Mouse (Mus musculus): ENCODE measurements around the gene Gm2115.

Gm2115 gene

DNA sequence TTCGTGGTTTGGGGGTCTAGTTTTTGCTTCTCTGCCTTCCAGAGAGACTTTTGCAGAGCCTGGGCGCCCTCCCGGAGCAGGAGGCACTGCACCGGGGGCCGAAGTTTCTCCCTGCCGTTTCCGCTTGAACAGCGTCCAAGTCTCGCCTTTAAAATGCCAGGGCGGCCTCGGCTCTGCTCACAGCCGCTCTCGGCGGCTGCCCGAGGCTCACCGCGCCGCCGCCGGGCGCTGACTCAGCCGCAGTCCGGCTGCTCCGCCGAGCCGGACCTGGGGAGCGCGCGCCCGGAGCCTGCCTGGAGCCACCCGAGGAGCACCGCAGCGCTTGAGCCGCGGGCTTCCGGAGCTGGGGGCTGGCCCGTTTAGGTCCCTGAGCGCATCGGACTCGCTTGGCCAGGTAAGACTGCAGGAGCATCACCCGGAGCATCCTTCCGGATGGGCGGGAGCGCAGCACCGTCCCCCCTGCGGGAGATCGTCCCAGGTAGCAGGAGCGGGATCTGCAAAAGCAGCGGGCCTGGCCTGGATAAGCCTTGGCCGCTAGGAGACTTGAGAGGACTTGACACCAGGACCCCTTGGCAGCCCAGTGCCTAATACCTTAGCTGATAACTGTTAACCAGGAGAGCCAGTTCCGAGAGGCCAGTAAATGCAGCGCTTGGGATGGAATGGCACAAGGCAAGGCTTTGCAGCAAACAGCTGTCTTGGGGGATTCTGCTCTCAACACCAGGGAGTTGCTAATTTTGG is at the start of gene Gm2115:
Gene Gm2115 (plus strand): TSS at position 159 of the 738 bp plus-strand sequence.
- no peak for DNase-seq (ENCODE audit: low spot score)

DNA sequence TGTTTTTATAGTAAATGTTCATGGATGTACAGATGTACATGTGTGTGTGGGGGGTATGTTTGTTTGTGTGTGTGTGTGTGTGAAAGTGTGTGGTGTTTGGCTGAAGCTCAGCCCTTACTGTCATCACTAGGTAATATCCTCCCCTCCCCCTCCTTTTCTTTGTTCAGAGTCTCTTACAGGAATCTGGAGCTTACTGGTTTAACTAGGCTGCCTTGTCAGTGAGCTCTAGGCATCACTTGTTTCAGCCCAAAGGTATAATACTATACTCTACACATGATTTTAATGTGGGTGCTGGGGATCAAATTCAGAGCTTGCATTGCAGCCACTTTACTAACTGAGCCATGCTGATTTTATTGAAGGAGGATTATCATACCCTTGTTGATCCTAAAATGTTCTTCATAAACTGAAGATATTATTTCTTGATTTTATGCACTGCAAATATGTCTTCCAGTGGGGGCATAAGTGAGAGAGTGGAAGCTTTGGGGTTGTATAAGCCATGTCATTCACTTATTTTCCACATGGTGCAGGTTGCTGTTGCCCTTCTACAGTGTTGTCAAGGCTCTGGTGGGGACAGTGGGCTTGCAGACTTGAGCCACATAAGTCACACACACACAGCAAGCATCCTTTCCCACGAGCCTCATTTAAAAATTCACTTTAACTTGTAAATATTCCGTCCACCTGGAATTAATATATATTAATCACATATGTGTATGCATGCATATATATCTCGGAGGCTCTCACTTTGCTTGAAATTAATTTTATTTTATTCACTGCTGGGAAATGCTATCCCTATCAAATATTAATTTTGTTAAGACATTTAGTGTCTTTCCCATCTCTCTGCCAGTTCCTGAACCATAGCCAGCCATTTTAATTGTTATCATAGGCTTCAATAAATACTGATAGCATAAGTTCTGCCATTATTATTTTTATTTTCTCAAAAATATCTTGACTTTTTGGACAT is 45.0 kb upstream of the Gm2115 start:
- DNase-seq (ENCODE audit: low spot score): no peak

DNA sequence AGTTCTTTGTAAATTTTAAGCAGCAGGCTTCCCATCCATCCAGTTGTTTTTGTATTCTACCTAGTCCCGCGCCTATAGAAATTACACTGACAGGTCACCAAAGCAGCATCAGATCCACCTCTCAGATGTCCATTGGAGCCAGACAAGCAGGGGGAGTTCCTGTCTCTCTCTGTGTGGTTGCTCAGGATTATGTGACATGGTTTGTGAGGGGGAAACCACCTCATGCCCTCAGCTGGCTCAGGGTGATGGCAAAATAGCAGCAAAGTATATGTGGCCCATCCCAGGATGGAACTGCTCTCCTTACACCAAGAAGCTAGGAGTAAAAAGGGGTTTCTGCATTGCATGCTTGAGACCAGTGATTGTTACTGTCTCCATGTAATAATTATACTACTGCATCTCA is 42.3 kb upstream of the Gm2115 start:
- no peak for DNase-seq (ENCODE audit: low spot score)

DNA sequence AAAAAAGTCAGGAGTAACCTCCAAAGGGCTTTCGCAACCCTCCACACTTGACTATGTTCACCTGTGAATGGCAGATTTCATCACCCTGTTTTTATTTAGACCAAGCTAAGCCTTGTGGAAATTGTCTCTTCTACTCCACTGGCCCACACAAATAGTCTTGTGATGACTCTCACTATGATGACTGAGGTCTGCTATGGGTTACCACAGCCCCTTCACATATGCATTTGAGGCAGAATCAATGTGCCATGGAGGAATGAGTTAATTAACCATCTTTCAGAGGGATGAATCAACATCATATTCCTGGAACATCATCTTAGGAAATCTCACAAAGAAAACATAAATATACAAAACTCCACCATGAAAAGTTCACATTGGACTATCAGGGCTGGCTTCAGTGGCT is 25.6 kb upstream of the Gm2115 start:
- DNase-seq (ENCODE audit: low spot score): no peak

DNA sequence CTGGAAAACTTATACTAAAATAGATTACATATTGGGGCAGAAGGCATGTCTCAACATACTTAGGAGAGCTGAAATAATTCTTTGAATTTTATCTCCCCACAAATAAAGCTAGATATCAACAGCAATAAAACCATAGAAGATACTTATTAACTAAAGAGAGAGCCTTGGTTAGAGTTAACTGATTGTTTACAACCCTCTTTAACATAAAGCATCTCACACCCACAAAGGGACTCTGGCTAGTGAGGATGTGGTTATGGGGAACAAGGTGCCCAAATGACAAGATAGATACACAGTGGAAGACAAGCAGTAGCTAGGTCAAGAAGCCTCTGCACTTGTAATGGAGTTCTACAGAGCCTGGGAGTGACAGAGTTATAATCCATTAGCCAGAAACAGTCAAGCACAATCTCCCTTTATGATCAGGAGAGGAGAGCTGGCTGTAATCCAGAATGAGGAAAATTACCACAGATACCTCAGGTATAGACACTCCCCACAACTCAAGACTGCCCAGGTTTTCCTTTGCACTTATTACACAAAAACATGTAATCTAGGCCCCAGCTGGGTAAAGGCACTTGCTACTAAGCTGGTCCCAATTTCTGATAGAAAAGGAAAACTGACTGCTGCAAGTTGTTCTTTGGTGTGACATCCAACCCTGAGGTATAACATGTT is 10.1 kb upstream of the Gm2115 start:
- DNase-seq (ENCODE audit: low spot score): no peak

DNA sequence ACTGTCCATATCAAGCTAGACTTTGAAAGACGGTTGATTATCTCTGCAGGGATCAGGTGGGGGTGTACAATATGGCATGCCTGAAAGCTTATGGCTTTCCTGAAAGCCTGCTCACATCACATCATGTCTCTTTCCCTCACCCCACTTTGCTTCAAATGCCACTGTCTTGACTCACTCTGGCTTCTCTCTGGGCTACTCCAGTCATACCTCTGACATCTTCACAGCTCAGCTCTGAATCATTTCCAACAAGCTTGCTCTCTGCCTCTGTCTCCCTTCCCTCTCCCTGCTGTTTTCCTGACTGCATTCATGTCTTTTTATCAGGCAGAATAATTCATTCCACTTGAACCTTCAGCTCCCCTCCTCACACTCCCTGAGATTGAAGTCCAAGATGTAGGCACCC is 7.4 kb upstream of the Gm2115 start:
- no peak for DNase-seq (ENCODE audit: low spot score)

DNA sequence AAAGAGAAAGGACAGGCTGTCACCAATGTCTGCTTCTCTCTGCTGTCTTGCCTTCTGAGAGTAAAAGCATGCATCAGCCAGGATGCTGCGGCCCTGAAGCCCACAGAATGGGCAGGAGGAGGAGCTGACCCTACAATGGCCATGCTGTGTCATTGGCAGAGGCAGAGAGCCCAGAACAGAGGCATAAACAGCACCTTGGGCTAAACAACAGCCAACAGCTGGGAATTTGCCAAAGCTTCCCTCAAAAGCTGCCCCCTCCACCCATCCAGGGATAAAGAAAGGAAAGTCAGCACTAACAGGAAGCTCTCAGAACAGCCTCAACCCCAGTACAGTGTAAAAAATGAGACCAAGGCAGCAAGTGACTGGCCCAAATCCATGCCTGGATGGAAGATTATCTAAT is 6.3 kb upstream of the Gm2115 start:
- no peak for DNase-seq (ENCODE audit: low spot score)

DNA sequence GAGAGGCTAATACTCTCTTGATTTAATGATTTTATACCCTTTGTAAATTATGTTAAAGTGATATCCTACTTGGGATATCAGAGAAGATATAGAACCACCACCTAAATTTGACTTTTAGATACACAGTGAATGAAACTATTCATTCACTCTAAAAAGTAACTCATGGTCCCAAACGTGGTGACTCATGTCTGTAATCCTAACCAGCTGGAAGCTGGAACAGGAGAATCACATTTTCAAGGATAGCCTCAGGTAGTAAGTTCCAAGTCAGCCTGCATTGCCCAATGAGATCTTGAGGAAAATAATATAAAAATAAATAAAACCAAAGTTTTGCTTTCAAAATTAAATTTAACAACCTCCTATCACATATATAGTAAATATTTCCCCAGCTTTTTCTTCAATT is 2.6 kb upstream of the Gm2115 start:
- no peak for DNase-seq (ENCODE audit: low spot score)

DNA sequence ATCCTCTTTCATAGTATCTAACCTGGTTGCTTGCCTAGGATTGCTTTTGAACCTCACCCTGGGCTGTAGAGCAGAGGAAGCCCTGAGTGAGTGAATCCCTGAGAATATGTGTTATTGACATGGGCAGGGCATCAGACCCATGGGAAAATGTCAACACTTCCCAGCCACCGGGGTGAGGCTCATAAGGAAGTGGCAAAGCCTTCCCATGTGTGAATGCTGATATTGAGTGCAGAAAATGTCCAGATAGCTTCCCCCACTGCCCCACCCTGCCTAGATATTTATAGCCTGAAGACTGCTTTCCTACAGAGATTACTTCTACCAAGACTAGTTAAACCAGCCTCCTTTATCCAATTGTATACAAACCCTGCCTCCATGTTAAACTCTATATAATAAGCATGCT is 4.0 kb downstream of the Gm2115 start:
- no peak for DNase-seq (ENCODE audit: low spot score)

DNA sequence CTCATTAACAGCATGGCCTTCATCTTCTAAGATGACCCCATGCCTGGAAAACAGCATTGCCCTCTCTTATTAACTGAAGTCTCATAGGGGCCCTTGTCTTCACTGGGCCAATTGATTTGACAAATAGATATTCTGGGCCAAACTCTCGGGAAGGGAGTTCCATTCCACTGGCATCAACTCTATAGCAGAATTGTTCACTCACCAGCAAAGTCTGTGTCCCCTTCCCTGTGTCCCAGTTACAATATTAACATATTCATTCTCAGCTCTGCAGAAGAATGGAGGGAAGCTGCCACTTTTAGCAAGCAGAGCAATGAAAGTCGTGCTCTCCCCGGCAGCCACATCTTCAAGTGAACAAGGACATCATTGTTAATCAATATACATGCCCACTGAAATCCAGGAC is 5.9 kb downstream of the Gm2115 start:
- no peak for DNase-seq (ENCODE audit: low spot score)

DNA sequence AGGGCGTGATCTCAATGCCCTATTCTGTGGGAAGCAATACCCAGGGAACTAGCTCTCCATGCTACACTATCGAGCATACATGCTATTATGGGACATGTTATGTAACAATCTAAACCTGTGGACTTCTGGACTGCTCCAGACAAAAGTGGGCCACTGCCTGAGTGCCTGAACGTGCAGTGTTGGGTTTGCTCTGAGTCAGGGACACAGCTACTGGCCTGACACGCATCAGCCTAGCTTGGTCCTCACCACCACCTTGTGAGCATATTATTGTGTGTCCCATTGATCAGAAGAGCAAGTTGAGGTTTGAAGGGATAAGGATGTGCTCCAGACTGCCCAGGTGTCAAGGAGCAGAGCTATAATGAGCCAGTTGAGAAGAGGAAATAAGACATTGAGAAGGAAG is 16.2 kb downstream of the Gm2115 start:
- DNase-seq (ENCODE audit: low spot score): no peak

DNA sequence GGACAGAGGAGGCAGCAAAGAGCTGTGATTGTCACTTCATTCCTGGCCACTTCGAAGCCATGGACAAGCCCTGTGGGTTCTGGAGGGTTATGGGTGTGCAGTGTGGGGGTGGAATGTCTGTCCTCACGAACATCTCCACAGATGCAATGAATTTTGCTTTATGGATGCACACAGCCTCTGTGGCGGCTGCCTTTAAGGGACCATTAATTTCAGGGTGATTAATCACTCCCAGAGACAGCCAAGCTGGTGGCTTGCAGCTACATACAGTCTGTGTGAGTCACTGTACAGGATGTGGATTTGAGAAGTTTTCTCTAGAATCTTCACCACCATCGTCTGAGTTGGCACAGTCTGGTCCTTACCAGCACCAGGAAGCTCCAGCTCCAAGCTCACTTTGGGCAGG is 17.9 kb downstream of the Gm2115 start:
- DNase-seq (ENCODE audit: low spot score): no peak

DNA sequence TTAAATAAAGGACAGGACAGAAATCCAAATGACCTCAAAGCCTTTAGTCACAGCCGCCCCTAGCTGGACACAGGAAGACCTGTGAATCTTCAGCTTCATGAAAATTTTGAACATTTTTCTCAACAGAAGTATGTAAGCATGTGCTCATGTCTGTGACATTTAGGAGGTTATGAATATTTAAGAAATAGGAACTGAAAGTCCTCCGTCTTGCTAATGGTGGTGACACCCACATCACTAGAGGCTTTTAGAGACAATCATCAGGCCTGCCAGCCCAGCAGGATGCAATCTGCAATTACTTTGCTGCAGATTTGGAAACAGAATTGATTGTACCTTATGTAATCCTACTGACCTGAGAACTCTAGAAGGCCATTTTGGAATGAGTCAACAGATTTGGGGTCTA is 22.7 kb downstream of the Gm2115 start:
- DNase-seq (ENCODE audit: low spot score): no peak

DNA sequence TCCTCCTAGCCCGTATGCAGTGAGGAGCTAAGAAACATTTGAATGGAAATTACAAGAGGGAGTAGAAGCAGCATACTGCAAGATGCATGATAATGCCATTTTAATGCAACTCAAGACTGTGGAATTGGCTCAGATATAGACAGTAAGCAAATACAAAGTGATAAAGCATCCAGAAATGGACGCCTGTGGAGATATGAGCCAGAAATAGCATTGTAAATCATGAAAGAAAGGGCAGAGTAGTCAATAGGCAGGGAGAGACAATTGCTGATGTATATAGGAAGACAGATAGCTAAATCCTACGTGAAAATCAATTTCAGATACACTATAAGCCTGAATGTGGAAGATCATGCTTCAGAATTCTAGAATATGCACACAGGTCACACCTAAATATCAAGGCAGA is 26.5 kb downstream of the Gm2115 start:
- no peak for DNase-seq (ENCODE audit: low spot score)

DNA sequence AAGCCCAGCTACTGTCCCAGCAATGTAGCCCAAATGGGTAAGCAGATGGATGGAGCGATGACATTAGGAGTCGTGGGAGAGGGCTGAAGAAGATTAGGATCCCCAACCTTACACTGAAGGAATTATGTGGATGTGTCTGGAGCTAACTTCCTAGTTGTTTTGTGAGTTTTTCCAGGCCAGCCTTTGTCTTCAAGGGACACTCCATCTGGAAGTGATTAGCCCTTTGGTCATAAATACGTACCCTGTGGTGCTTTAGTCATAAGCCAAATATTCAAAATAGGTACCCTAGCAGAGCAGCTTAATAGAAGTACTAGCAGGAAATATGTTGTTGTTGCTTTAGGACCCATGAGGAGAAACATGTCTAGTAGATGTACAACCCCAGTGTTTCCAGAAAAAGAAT is 28.6 kb downstream of the Gm2115 start:
- no peak for DNase-seq (ENCODE audit: low spot score)

DNA sequence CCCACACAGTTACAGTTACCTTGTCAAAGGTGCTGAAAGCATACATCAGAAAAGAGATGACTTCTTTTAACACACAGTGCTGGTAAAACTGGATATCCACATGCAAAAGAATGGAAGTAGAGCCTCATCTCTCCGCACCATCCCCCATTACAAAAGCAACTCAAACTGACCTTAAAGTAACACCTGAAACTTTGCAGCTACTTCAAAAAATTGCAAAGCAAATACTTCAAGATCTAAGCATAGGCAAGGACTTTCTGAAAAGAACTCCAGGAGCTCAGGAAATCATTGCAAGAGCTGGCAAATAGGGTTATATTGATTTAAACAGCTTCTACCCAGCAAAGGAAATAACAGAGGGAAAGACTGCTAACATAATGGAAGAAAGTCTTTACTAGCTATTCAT is 31.7 kb downstream of the Gm2115 start:
- no peak for DNase-seq (ENCODE audit: low spot score)

DNA sequence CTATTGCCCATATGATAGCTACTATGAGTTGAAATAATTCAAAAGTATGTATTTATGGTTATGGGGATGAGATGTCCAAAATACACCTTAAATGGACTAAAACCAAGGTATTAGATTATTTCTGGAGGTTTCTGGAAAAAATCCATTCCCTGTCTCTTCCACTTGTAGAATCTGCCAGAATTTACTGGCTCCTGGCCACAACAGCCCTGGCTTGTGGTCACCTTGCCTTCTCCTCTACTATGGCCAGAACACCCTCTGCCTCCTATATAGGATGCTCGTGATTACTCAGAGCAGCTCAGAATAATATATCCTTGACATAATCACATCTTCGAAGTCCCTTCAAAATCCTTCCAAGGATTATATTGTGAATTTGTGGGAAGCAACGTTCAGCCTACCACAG is 35.5 kb downstream of the Gm2115 start:
- no peak for DNase-seq (ENCODE audit: low spot score)

DNA sequence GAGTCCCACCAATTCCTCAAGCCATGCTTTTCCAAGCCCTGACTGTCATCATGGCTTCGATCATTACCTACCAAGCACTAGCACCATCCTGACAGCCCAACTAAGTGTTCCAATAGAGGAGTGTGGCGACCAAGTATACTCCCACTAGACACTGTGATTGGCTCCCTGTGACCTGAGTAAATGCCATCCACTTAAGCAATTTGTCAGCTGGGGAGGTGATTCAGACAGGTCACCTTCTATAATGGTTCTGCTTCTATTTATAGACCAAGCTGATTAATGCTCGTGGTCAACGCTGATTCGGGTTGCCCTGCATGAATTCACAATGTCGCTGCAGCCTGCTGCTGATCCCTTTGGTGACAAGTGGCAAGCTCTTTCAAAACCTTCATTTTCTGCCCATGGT is 37.4 kb downstream of the Gm2115 start:
- no peak for DNase-seq (ENCODE audit: low spot score)

DNA sequence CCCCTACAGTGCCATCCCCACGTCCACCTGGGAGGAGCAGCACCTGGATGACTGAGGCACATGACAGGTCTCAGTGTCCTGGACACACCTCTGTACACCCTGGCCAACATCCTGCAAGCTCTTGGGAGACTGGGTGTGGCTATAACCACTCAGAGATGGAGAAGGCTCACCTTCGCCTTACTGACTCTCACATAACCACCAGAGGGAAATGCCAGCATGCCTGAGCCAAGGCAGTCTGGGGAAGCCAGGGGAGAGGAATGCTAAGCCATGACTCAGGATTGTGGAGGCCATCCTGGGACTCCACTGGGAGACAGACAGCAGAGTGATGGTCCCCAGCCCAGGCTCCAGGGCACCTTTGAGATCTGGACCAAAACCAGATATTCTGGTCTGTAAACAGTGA is 48.3 kb downstream of the Gm2115 start:
- DNase-seq (ENCODE audit: low spot score): no peak

DNA sequence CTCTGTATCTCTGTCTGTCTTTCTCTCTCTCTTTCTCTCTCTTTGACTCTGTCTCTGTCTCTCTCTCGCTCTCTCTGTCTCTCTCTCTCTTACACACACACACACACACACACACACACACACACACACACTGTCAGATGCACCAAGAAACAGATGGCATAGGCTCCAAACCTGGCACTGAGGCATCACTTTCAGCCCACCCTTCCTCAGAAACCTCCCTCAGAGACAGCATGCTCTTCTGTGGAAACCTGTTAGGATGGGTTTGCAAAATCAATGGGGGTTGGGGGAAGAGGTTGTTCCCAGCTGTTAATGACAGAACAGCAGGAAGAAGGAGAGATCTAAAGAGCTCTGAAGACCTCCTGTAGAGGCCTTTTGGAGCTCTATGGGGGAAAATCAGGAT is 50.1 kb downstream of the Gm2115 start:
- no peak for DNase-seq (ENCODE audit: low spot score)

DNA sequence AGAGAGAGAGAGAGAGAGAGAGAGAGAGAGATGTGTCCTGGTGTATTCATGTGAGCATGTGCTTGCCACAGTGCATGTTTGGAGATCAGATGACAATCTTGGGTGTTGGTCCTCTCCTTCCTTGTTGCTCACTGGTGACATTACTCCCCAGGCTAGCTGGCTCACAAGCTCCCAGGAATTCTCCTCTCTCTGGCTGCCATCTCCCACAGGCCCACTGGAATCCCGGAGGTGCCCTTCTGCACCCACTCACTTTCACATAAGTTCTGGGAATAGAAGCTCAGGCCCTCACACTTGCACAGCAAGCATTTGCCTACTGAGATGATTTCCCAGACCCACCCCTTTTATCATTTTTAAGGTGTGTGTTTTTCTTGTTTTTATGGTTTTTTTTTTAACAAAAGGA is 51.0 kb downstream of the Gm2115 start:
- DNase-seq (ENCODE audit: low spot score): no peak

DNA sequence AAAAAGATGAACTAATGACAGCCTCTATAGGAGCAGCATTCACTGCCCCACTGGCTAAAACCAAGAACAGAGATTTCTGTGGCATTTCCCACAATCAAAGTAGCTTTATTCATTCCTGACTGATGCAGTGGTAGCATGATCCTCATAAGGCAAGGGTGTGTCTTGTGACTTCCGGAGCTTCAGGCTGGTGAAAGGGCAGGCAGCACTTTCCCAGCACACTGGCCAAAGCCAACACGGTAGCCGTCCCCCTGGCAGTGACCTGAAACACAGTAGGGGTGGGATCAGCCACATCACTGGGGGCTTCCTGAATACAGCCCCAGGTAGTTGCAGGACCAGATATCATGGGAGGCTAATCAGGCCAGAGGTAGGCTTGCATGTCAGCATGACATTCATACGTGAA is 56.3 kb downstream of the Gm2115 start:
- no peak for DNase-seq (ENCODE audit: low spot score)

Measured in ovary, postnatal 10 days (tissue).